Mouse (Mus musculus): ENCODE results near the gene Slc9c1.
A peak's percentile ranks its signal among the peaks of the same experiment; 100 is the strongest.
"Not testable (repeated sequence)": the region's sequence is repeated elsewhere in the genome, so short reads cannot be mapped to it uniquely, and the experiment has no call there.

The Slc9c1 gene

GRCm38 (mm10) chr16:45535009-45535408, at the start of gene Slc9c1:
Gene Slc9c1, plus strand, starts transcription at chr16:45535309.
- no peak for DNase-seq

- no peak for DNase-seq
Observed at GRCm38 (mm10) chr16:45492927-45493326, 42.2 kb upstream of the Slc9c1 start, which contains the start of gene Gm609. Gene Gm609, minus strand, starts transcription at chr16:45492969.

- DNase-seq, result peak in 1 of 2 experiments; percentile 5
Observed at GRCm38 (mm10) chr16:45495326-45495725, 39.8 kb upstream of the Slc9c1 start.

GRCm38 (mm10) chr16:45525551-45525950, 9.6 kb upstream of the Slc9c1 start:
- no peak for DNase-seq

- no peak for DNase-seq
Observed at GRCm38 (mm10) chr16:45531950-45532349, 3.2 kb upstream of the Slc9c1 start, which contains the start of gene Gm17783. Gene Gm17783, minus strand, starts transcription at chr16:45532050.

- DNase-seq, result not testable (repeated sequence)
Observed at GRCm38 (mm10) chr16:45538342-45538741, 3.2 kb downstream of the Slc9c1 start.

GRCm38 (mm10) chr16:45542108-45542507, 7.0 kb downstream of the Slc9c1 start:
- no peak for DNase-seq

GRCm38 (mm10) chr16:45544341-45544740, 9.2 kb downstream of the Slc9c1 start:
- no peak for DNase-seq

GRCm38 (mm10) chr16:45547982-45548381, 12.9 kb downstream of the Slc9c1 start:
- no peak for DNase-seq

GRCm38 (mm10) chr16:45551579-45551978, 16.5 kb downstream of the Slc9c1 start:
- DNase-seq, result no peak

GRCm38 (mm10) chr16:45561747-45562146, 26.6 kb downstream of the Slc9c1 start:
- no peak for DNase-seq

- DNase-seq, result no peak
Observed at GRCm38 (mm10) chr16:45572307-45572706, 37.2 kb downstream of the Slc9c1 start.

- DNase-seq, result no peak
Observed at GRCm38 (mm10) chr16:45579883-45580282, 44.8 kb downstream of the Slc9c1 start.

- DNase-seq, result peak in 1 of 2 experiments; percentile 35
Observed at GRCm38 (mm10) chr16:45582512-45582911, 47.4 kb downstream of the Slc9c1 start.

- DNase-seq, result no peak
Observed at GRCm38 (mm10) chr16:45593656-45594055, 58.5 kb downstream of the Slc9c1 start.

GRCm38 (mm10) chr16:45595494-45595893, 60.4 kb downstream of the Slc9c1 start:
- DNase-seq, result no peak

- peak; percentile 40 to 49 for DNase-seq
Observed at GRCm38 (mm10) chr16:45608481-45608954, 73.4 kb downstream of the Slc9c1 start.

GRCm38 (mm10) chr16:45609300-45609699, 74.2 kb downstream of the Slc9c1 start:
- peak in 1 of 2 experiments; percentile 54 for DNase-seq

GRCm38 (mm10) chr16:45610267-45610666, 75.2 kb downstream of the Slc9c1 start, which contains the start of gene Gcsam:
Gene Gcsam, plus strand, starts transcription at chr16:45610380.
- DNase-seq, result no peak

GRCm38 (mm10) chr16:45613247-45613646, 78.1 kb downstream of the Slc9c1 start:
- DNase-seq, result no peak

GRCm38 (mm10) chr16:45615944-45616343, 80.8 kb downstream of the Slc9c1 start:
- no peak for DNase-seq

GRCm38 (mm10) chr16:45619751-45620375, 84.8 kb downstream of the Slc9c1 start:
- DNase-seq, result no peak

- no peak for DNase-seq
Observed at GRCm38 (mm10) chr16:45623230-45623629, 88.1 kb downstream of the Slc9c1 start.

- DNase-seq, result no peak
Observed at GRCm38 (mm10) chr16:45624791-45625190, 89.7 kb downstream of the Slc9c1 start.

GRCm38 (mm10) chr16:45625342-45625741, 90.2 kb downstream of the Slc9c1 start:
- no peak for DNase-seq

Measured in kidney, postnatal 25 days (tissue).